Mouse (Mus musculus) liver, embryonic 14.5 days (tissue): ENCODE results near the gene Fanci.

ENCODE experiments used
- CTCF ChIP-seq: IDR thresholded peaks from 2 replicates; pipeline ENCODE4 v1.5.1; 2016; ENCODE audit warnings: antibody characterized with exemption, low read depth, control low read depth
- EP300 ChIP-seq: IDR thresholded peaks from 2 replicates; pipeline ENCODE4 v1.6.1; 2016; ENCODE audit warnings: antibody characterized with exemption, low read depth

GRCm38 (mm10) chr7:79474831-79475399 is 83.2 kb downstream of the Fanci start:
- TF ChIP-seq CTCF: no peak
- TF ChIP-seq EP300: no peak
